Mouse (Mus musculus) frontal cortex, adult (tissue): ENCODE results near the gene Epb41l2.

ENCODE experiments used
- ATAC-seq: cut with Nextera tagmentation; 2 replicates; pipeline ENCODE4 v1.9.2; 2017; ENCODE audit warnings: mild to moderate bottlenecking, moderate library complexity, mixed read lengths; ENCODE audit not compliant: low TSS enrichment

The Epb41l2 gene

GRCm38 (mm10) chr10:25434358-25435044 lies 74.9 kb downstream of the Epb41l2 start:
- ATAC-seq: peak; percentile 3; the same call in 1 of the 2 replicates

- no peak for ATAC-seq
Measured at GRCm38 (mm10) chr10:25436703-25437401, 77.3 kb downstream of the Epb41l2 start.

GRCm38 (mm10) chr10:25437586-25438298 lies 78.1 kb downstream of the Epb41l2 start:
- ATAC-seq: peak; percentile 68

DNA sequence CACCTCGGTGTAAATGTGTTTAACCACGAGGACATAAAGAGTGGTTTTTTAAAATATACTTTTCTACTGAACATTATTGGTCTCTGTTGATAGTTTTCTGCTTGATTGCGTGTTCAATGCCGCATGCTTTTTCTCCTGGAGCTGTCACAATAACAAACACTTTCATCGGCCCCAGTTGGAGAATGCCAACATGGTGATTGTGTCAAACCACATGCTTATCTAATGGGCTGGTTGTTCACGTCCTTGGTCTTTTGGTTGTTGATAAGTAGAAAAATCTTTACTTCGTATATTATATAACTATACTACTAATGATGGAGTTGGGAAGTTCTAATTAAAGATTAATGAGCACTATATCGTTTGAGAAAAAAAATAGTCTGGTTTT lies 78.7 kb downstream of the Epb41l2 start:
- ATAC-seq: no peak

DNA sequence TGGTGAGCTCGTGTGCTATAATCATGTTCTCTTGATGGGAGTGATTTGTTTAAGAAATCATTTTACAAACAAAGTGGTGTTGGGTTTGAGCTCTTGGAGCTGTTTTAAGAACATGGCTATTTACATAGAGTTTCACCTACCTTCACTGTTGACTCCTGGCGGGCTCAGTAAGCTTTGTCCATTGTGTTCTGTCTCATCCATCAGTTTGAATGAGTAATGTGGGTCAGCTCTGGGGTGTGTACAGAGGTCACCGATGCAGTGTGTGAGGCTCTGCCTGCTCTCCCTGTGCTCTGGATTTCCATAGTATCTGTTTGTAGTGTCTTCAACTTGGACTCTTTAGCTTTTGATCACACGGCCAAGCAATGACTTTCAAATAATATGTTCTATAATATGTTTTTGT lies 79.6 kb downstream of the Epb41l2 start:
- no peak for ATAC-seq

GRCm38 (mm10) chr10:25439856-25440255 lies 80.3 kb downstream of the Epb41l2 start:
- ATAC-seq: no peak

DNA sequence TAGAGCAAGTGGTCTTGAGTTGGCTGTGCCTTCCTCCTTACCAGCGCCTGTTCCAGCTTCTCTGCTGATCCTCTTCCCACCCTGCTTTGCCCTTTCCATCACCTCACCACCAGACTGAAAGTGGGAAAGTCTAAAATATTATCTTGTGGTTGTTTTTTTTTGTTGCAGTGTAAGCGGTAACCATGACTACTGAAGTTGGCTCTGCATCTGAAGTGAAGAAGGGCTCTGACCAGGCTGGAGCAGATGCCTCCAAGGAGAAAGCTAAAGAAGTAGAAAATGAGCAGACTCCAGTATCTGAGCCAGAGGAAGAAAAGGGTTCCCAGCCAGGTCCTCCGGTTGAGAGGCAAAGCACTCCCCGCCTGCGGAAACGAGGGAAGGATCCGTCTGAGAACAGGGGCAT lies 81.8 kb downstream of the Epb41l2 start:
- ATAC-seq: no peak

GRCm38 (mm10) chr10:25443626-25444025 lies 84.0 kb downstream of the Epb41l2 start:
- no peak for ATAC-seq

GRCm38 (mm10) chr10:25444198-25444783 lies 84.7 kb downstream of the Epb41l2 start:
- no peak for ATAC-seq

DNA sequence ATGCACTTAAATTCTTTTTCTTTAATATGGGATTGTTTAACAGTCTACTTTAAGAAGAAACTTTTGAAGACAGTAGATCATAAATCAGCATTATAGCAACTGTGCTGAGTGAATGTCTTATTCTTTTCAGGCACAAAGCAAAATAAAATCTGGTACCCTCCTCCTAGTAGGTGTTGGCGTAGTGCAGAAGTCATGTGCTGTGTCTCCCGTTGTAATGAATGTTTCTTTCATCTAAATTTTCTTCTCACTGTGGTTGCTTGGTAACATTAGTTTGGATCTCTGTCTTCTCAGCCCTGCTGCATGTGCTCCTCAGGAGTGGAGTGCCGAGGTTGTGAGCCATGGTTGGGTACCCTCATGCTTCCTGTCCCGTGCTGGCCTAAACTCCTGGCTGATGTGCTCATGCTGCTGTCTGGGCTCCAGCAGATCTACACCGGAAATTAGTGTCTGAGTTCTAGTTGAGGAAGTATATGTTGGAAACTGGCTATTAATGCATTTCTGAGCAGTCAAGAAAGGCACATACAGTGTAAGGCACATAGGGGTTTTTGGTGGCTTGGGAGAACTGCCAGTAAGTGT lies 87.4 kb downstream of the Epb41l2 start:
- peak; percentile 78 for ATAC-seq

GRCm38 (mm10) chr10:25448676-25449075 lies 89.1 kb downstream of the Epb41l2 start:
- ATAC-seq: no peak

- peak; percentile 18; the same call in 1 of the 2 replicates for ATAC-seq
Measured at GRCm38 (mm10) chr10:25449312-25450020, 89.9 kb downstream of the Epb41l2 start.

DNA sequence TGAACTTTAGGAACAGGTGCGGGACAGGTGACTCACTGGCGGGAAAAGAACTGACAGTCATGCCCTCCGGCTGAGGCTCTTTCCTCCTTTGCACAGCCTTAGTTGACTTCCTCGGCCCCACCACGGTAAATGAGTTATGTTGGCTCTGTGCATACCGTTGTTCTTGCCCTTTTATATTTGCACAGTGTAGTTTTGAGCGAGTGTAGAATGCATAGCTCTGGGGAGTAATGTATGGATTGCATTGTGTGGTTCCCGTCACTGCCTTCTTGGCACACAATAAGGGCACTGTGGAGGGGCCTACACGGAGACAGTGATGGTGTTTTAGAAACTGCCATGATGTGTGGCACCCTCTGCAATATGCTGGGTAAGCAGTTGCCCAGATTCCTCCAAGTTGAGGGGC lies 93.6 kb downstream of the Epb41l2 start:
- ATAC-seq: no peak

GRCm38 (mm10) chr10:25453772-25454171 lies 94.2 kb downstream of the Epb41l2 start:
- no peak for ATAC-seq

GRCm38 (mm10) chr10:25457118-25457517 lies 97.5 kb downstream of the Epb41l2 start:
- ATAC-seq: no peak

- no peak for ATAC-seq
Measured at GRCm38 (mm10) chr10:25457996-25458395, 98.4 kb downstream of the Epb41l2 start.

- no peak for ATAC-seq
Measured at GRCm38 (mm10) chr10:25461832-25462231, 102.2 kb downstream of the Epb41l2 start.

DNA sequence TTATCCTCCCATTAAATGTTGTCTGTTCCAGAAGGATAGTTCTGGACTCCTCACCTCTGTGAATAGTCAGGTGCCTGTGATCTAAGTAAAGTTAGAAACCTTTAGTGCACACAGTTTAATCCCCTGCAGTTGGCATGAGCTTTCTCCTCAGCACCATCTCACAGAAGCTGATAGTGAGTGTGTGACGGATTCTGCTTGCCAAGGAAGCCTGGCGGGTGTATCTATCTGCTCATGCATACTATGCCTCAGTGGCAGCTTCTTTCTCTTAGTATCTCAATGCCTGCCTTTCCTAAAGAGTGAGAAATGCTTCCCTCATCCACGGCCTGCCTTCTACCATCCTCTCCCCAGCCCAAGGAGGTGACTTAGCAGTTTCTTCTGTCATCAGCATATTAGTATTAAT lies 103.1 kb downstream of the Epb41l2 start:
- peak; percentile 69 for ATAC-seq

DNA sequence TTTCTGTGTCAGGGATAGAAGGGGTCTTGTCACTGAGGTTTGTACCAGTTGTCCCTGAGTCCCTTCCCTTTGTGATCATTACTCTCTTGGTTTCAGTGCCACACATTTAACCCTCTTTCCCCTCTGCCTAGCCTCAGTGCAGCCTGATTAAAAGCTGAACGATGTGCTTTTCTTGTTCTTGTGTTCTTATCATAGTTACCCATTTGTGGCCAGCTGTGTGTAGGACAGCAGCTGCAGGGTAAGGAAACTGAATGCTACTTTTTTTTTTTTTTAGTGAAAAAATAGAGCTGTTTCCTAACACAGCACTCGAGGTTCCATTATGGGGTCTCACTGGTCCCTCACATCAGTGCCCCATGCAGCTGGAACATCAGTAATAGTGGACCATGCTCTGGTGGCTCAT lies 106.9 kb downstream of the Epb41l2 start:
- no peak for ATAC-seq

GRCm38 (mm10) chr10:25471944-25472343 lies 112.3 kb downstream of the Epb41l2 start:
- no peak for ATAC-seq

- peak; percentile 79 for ATAC-seq
Measured at GRCm38 (mm10) chr10:25479716-25480115, 120.1 kb downstream of the Epb41l2 start.
